Mouse (Mus musculus) myocyte (in vitro differentiated cells): ENCODE results near the gene Slc12a4. TPM values are rescaled to one million over a fixed set of nuclear protein-coding genes. Genes with fewer than 3 reads are reported as not detected.

Experiments
- H3K27me3 ChIP-seq: one replicate; pipeline ENCODE4 v1.6.1; 2011; ENCODE audit not compliant: control insufficient read depth, insufficient read depth, insufficient read length
- H3K36me3 ChIP-seq: one replicate; pipeline ENCODE4 v1.6.1; 2011; ENCODE audit not compliant: control insufficient read depth, insufficient read depth
- H3K4me2 ChIP-seq: one replicate; pipeline ENCODE4 v1.6.1; 2011; ENCODE audit warnings: low read depth, control low read depth
- H3K4me3 ChIP-seq: one replicate; pipeline ENCODE4 v1.5.1; 2011; ENCODE audit warnings: mild to moderate bottlenecking, control low read depth, moderate library complexity
- H3K79me2 ChIP-seq: one replicate; pipeline ENCODE4 v1.6.1; 2011; ENCODE audit not compliant: control insufficient read depth, insufficient read depth
- H3ac ChIP-seq: one replicate; pipeline ENCODE4 v1.6.1; 2011; ENCODE audit not compliant: control insufficient read depth, insufficient read length
- CEBPB ChIP-seq: IDR thresholded peaks from 2 replicates; pipeline ENCODE4 v1.6.1; 2011; ENCODE audit warnings: mild to moderate bottlenecking, moderate library complexity; ENCODE audit not compliant: poor library complexity, insufficient read depth, severe bottlenecking
- E2F4 ChIP-seq: IDR thresholded peaks from one replicate; pipeline ENCODE4 v1.6.1; 2011; ENCODE audit warnings: mild to moderate bottlenecking, control low read depth, moderate library complexity; ENCODE audit not compliant: insufficient read depth
- MAX ChIP-seq: IDR thresholded peaks from one replicate; pipeline ENCODE4 v1.6.1; 2011; ENCODE audit warnings: low read depth, mild to moderate bottlenecking, control low read depth
- MYOD1 ChIP-seq, 3 experiments: IDR thresholded peaks; one replicate each; pipeline ENCODE4 v1.6.1; 2011; ENCODE audit warnings: control low read depth in 2 of 3, low read depth in 2 of 3, mild to moderate bottlenecking in 2 of 3, moderate library complexity in 1 of 3; ENCODE audit not compliant: insufficient read length in 2 of 3, control insufficient read depth in 1 of 3
- MYOG ChIP-seq, 3 experiments: IDR thresholded peaks; one replicate each; pipeline ENCODE4 v1.6.1; 2011; ENCODE audit warnings: control low read depth in 2 of 3, low read depth in 2 of 3, mild to moderate bottlenecking in 2 of 3; ENCODE audit not compliant: insufficient read length in 2 of 3, control insufficient read depth in 1 of 3, insufficient read depth in 1 of 3
- POLR2A ChIP-seq: IDR thresholded peaks from one replicate; pipeline ENCODE4 v1.6.1; 2011; ENCODE audit warnings: low read depth, mild to moderate bottlenecking, control low read depth, moderate library complexity; ENCODE audit not compliant: insufficient read length
- POLR2AphosphoS2 ChIP-seq: IDR thresholded peaks from one replicate; pipeline ENCODE4 v1.6.1; 2011; ENCODE audit warnings: low read depth, control low read depth; ENCODE audit not compliant: insufficient read length
- REST ChIP-seq: IDR thresholded peaks from one replicate; pipeline ENCODE4 v1.6.1; 2011; ENCODE audit warnings: mild to moderate bottlenecking, control low read depth, moderate library complexity; ENCODE audit not compliant: insufficient read depth, insufficient read length
- SRF ChIP-seq: IDR thresholded peaks from one replicate; pipeline ENCODE4 v1.6.1; 2011; ENCODE audit warnings: low read depth; ENCODE audit not compliant: control insufficient read depth, insufficient read length
- TCF12 ChIP-seq: IDR thresholded peaks from one replicate; pipeline ENCODE4 v1.6.1; 2011; ENCODE audit warnings: mild to moderate bottlenecking, control low read depth; ENCODE audit not compliant: poor library complexity, insufficient read depth, severe bottlenecking
- TCF3 ChIP-seq: IDR thresholded peaks from one replicate; pipeline ENCODE4 v1.6.1; 2011; ENCODE audit warnings: low read depth, control low read depth; ENCODE audit not compliant: insufficient read length
- USF1 ChIP-seq: IDR thresholded peaks from one replicate; pipeline ENCODE4 v1.6.1; 2011; ENCODE audit warnings: low read depth, mild to moderate bottlenecking, control low read depth, moderate library complexity
- polyA plus RNA-seq: library from polyadenylated mRNA; unstranded; fragments of >200 nt; fragmentation: generic; extraction: Trizol; gene quantifications from one replicate; pipeline ENCODE4 v1.2.1, GENCODE M21; 2012; ENCODE audit warnings: missing spikeins

The Slc12a4 gene
- polyA plus RNA-seq, 1 experiment = 95.7 TPM

GRCm38 (mm10) chr8:105938306-105938669 lies 27.6 kb downstream of the Slc12a4 start, which contains the start of gene Psmb10:
Gene Psmb10 (minus strand): TSS chr8:105938444.
- peak within 1 kb of the TSS; percentile 99 for H3K4me3 ChIP-seq
- no peaks in the 10 kb centered on the region for H3K27me3 ChIP-seq
- no peak for TF ChIP-seq MYOD1 (IDR thresholded peaks at IDR 0.05; ENCODE audit: control insufficient read depth in 1 of 3, insufficient read length in 2 of 3, low read depth in 2 of 3)
- peak; percentile 59 for TF ChIP-seq USF1
- peak; percentile 61 for TF ChIP-seq POLR2AphosphoS2
- H3K79me2 ChIP-seq = no peaks in the 10 kb centered on the region
- H3K4me2 ChIP-seq = peak within 1 kb of the TSS; percentile 95
- peak within 1 kb of the TSS; percentile 53 for H3ac ChIP-seq
- H3K36me3 ChIP-seq = no peaks in the 10 kb centered on the region

- H3K4me3 ChIP-seq = peak overlapping the region; percentile 99
- H3K79me2 ChIP-seq = no peaks in the 10 kb centered on the region
- peak overlapping the region; percentile 53 for H3ac ChIP-seq
- no peaks in the 10 kb centered on the region for H3K27me3 ChIP-seq
- H3K4me2 ChIP-seq = peak overlapping the region; percentile 95
- TF ChIP-seq TCF12 (no peak), E2F4 (no peak), MYOD1 (IDR thresholded peaks at IDR 0.05; ENCODE audit: control insufficient read depth in 1 of 3, insufficient read length in 2 of 3, low read depth in 2 of 3) (no peak), REST (no peak)
- H3K36me3 ChIP-seq = no peaks in the 10 kb centered on the region
Observed at GRCm38 (mm10) chr8:105937496-105938305, 28.2 kb downstream of the Slc12a4 start.

GRCm38 (mm10) chr8:105936866-105937475 lies 28.9 kb downstream of the Slc12a4 start:
- H3K36me3 ChIP-seq = no peaks in the 10 kb centered on the region
- H3ac ChIP-seq = peak overlapping the region; percentile 53
- TF ChIP-seq E2F4 = no peak
- TF ChIP-seq POLR2A = peak; percentile 88
- TF ChIP-seq MYOG (IDR thresholded peaks at IDR 0.05; ENCODE audit: control insufficient read depth in 1 of 3, insufficient read depth in 1 of 3, insufficient read length in 2 of 3, low read depth in 2 of 3) = peak in 1 of 3 experiments; percentile 15
- TF ChIP-seq USF1 = peak; percentile 48
- peak; percentile 81 for TF ChIP-seq POLR2AphosphoS2
- peak overlapping the region; percentile 95 for H3K4me2 ChIP-seq
- no peaks in the 10 kb centered on the region for H3K27me3 ChIP-seq
- H3K79me2 ChIP-seq = no peaks in the 10 kb centered on the region
- H3K4me3 ChIP-seq = peak overlapping the region; percentile 99

DNA sequence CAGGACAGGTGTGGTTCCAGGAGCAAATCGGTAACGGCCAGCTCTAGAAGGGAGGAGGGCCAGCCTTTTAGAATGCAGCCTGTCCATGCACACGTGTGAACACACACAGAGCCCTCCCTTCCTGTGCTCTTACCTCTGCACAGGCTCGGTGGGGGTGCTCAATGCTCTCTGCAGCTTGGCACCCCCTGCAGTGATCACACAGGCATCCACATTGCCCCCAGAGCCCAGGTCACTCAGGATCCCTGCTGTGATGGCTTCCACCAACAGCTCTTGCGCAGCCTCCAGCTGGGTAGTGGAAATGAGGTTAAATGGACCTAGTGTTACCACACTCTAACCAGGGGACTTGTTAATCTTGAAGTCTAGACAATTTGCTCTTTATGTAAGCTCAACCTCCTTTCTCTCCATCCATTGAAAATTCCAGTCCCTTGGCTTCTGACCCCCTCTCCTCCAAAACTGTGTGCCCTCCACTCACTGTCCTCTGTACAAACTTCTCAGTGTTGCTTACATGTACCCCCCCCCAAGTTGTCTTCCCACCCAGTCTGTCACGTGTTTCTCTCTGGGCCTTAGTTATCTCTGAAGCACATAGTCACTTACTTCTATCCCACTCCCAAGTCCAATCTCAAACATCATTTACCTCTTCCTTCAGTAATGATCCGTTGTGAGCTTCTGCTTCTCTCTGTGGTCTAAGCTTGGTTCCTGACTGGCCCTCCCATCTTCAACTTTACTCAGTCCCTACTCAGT lies 29.9 kb downstream of the Slc12a4 start:
- no peaks in the 10 kb centered on the region for H3K27me3 ChIP-seq
- peak overlapping the region; percentile 95 for H3K4me2 ChIP-seq
- H3K79me2 ChIP-seq = no peaks in the 10 kb centered on the region
- no peak for TF ChIP-seq USF1
- TF ChIP-seq CEBPB = no peak
- TF ChIP-seq POLR2A = no peak
- TF ChIP-seq MYOD1 (IDR thresholded peaks at IDR 0.05; ENCODE audit: control insufficient read depth in 1 of 3, insufficient read length in 2 of 3, low read depth in 2 of 3) = no peak
- no peak for TF ChIP-seq REST
- peak overlapping the region; percentile 99 for H3K4me3 ChIP-seq
- no peaks in the 10 kb centered on the region for H3K36me3 ChIP-seq
- H3ac ChIP-seq = peak overlapping the region; percentile 53

DNA sequence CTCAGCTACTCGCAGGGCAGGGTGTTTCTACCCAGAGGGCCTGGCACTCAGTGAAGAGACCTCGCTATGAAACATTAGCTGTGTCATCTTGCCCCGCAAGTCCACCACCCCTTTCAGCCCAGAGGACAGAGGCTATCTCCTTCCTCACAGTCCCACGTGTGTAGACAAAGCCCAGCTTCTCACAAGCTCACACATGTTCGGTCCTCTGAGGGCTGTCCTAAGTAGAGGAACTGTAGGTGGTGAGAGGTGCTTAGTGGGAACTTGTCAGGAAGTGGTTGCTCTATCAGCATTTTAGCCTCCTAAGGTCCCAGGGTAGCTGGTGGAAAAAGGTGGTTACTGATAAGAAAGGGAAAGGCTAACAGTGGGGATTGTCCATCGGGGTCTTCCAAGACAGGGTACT lies 30.8 kb downstream of the Slc12a4 start:
- no peaks in the 10 kb centered on the region for H3K27me3 ChIP-seq
- TF ChIP-seq POLR2AphosphoS2 (peak; percentile 15), E2F4 (no peak)
- no peaks in the 10 kb centered on the region for H3K36me3 ChIP-seq
- H3K4me2 ChIP-seq = no peak overlapping the region
- H3K4me3 ChIP-seq = no peak overlapping the region
- H3K79me2 ChIP-seq = no peaks in the 10 kb centered on the region
- H3ac ChIP-seq = no peak overlapping the region

GRCm38 (mm10) chr8:105933762-105934161 lies 32.1 kb downstream of the Slc12a4 start, which contains the start of gene Ctrl:
Gene Ctrl (minus strand): TSS chr8:105933862.
- Histone ChIP-seq H3K4me2 (no peak within 1 kb of the TSS), H3K36me3 (no peaks in the 10 kb centered on the region), H3K79me2 (no peaks in the 10 kb centered on the region), H3K27me3 (no peaks in the 10 kb centered on the region), H3ac (no peak within 1 kb of the TSS), H3K4me3 (no peak within 1 kb of the TSS)
- TF ChIP-seq MYOG (IDR thresholded peaks at IDR 0.05; ENCODE audit: control insufficient read depth in 1 of 3, insufficient read depth in 1 of 3, insufficient read length in 2 of 3, low read depth in 2 of 3) (no peak), TCF3 (no peak), SRF (no peak), MAX (no peak), TCF12 (no peak), E2F4 (no peak), REST (no peak), CEBPB (no peak), POLR2A (no peak), POLR2AphosphoS2 (no peak), MYOD1 (IDR thresholded peaks at IDR 0.05; ENCODE audit: control insufficient read depth in 1 of 3, insufficient read length in 2 of 3, low read depth in 2 of 3) (no peak), USF1 (no peak)
